Mouse (Mus musculus) testis, adult 2 months (tissue): ENCODE data around the gene Azin2.

Experiments used
- CTCF ChIP-seq: fragments of 200-500 bp; IDR thresholded peaks from 2 replicates; pipeline ENCODE4 v1.5.1; 2012; ENCODE audit warnings: low read depth, mild to moderate bottlenecking, inconsistent platforms, low read length, moderate library complexity; ENCODE audit not compliant: control insufficient read depth, insufficient read depth, insufficient replicate concordance
- POLR2A ChIP-seq: fragments of 200-500 bp; IDR thresholded peaks from 2 replicates; pipeline ENCODE4 v1.6.1; 2012; ENCODE audit warnings: low read depth, mild to moderate bottlenecking, inconsistent platforms, low read length, moderate library complexity; ENCODE audit not compliant: control insufficient read depth

DNA sequence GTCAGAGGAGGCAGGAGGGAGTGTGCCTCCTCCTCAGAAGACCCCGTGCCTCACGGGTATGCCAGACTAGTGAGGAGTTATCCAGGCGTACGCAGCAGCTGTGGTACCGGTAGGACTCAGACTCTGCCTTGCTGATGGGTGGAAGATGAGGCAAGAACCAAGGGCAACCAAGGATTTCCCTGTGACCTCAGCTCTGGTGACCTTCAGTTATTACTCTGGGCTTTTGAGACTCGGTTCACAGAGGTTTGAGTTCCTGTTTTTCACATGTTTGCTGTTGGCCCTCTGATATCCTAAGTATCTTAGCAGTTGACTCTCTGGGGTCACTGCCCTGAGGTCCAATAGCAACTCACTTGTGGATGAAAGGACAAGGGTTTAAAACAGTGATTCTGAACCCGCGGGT lies 41.5 kb upstream of the Azin2 start:
- no peak for TF ChIP-seq CTCF
- no peak for TF ChIP-seq POLR2A
